Mouse (Mus musculus) left cerebral cortex, postnatal 14 days (tissue): ENCODE measurements around the gene Qdpr. TPM values are rescaled to one million over a fixed set of nuclear protein-coding genes. Genes with fewer than 3 reads are reported as not detected.

Source experiments
- DNase-seq, 2 experiments: peaks; one replicate each; pipeline ENCODE4 v3.0.0; 2021 to 2022; ENCODE audit warnings: low spot score in 2 of 2, mixed read lengths in 1 of 2
- intact Hi-C: fragments of 180-260 bp; cut with DNase I; formaldehyde crosslinking; loops from one replicate; pipeline ENCODE4 v1.15.1; 2025
- total RNA-seq, 2 experiments: library from RNA; stranded (reverse); gene quantifications; 2 replicates each; pipeline ENCODE4 v1.2.3; 2021

Qdpr gene
- total RNA-seq, 2 experiments from 2014 or later = 86.2 to 87.9 TPM

DNA sequence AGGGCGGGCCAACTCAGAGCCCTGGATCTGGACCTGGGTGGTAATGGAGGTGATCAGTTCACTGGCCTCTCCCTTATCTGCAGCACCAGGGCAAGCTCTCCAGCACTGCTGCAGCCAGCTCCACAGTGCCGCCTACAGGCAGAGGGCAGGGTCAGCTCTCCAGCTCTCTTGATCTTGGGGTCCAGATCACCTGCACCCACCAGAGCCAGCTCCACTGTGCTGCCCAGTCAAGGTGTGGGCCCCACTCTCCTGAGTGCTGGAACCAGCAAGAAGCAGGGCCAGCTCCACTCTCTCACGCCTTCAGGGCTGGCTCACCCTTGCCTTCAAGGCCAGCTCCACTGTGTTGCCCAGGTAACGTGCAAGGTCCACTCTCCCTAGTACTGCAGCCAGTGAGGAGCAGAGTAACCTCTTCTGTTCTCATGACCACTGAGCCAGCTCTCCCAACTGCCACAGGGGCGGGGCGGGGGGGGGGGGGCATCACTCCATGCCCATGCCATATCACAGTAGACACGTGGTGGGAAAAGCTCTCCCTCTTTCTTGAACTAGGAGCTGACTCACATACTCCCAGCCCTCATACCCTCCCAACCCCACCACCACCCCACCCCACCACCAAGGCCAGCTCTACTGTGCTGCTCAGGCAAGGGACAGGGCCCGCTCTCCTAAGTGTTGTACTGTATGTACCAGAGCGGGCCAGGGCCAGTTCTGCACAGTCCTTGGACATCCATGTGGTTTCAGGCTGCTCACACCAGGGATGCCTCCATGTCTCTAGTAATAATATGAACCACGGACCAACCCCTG lies 30.0 kb downstream of the Qdpr start:
- DNase-seq = no peak
- intact Hi-C loops = loop anchor here (5.0 kb wide), 2 partner anchors 1118 to 1138 kb away; no protein-coding TSS in a partner anchor

DNA sequence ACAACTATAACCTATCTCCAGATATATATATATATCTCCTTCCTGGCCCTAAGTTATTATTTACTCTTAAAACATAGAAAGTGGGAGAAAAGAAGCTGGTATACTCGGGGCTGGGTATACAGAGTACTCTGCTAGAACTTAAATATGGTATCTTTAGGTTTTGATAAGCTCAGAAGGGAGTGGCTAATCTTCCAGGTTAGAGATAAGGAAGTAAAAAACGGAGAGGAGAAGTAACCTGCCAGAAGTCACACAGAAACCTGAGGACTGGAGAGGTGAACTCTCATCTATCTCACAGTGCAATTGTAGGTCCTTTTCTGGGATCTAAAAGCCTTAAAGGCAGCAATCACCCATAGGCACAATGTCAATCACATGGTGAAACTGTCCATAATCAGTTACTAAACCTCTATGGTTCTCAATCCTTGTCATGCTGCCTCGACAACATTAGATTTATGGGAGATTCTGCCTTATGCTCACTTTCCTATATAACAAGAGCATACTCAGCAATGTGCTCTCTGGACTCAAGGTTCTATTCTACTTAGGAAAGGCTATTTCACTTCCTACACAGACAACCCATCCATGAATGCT lies 32.1 kb downstream of the Qdpr start:
- no peak for DNase-seq
- intact Hi-C loops = no loop called here

- no peak for DNase-seq
- intact Hi-C loops = no loop called here
These were observed 33.6 kb downstream of the Qdpr start for GRCm38 (mm10) chr5:45416478-45416877.

DNA sequence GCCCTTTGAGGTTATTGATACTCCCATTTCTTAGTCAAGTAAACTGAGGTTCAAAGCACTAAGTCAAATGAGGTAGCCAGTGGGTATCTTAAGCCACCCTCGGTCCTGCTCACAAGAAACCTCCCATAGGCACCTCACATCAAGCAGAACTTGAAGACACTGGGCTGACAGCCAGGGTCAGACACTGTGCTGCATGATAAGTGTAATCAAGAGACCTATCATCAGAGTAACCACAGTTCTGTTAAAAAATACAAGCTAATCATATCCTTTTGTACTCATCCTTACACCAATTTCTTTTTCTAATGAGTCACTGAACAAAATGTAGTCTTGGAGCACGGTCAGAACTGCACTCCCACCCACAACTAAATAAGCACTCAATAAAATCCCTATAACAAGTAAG lies 43.9 kb downstream of the Qdpr start:
- intact Hi-C loops = loop anchor here (10.0 kb wide), 1 partner anchor 931 kb away; no protein-coding TSS in a partner anchor
- DNase-seq = no peak

GRCm38 (mm10) chr5:45402632-45403031 lies 47.4 kb downstream of the Qdpr start:
- intact Hi-C loops = loop anchor here (5.0 to 10.0 kb wide), 3 partner anchors 928 to 1120 kb away; no protein-coding TSS in a partner anchor
- peak; percentile 64 to 88 for DNase-seq

- no peak for DNase-seq
- intact Hi-C loops = no loop called here
These were observed 65.8 kb downstream of the Qdpr start for GRCm38 (mm10) chr5:45384034-45384812.

Other genes with a start within 250 kb of the Qdpr start
- gene Clrn2, start 3.5 kb upstream of the Qdpr start, total RNA-seq = under 1 TPM; 0.74 to 0.90 TPM
- 10 to 100 TPM; 40.0 to 41.9 TPM for gene Lap3, start 43.1 kb upstream of the Qdpr start, total RNA-seq
- 10 to 100 TPM; 79.0 to 83.9 TPM for gene Med28, start 70.0 kb upstream of the Qdpr start, total RNA-seq
- gene Fam184b, start 189.4 kb upstream of the Qdpr start, total RNA-seq = 10 to 100 TPM; 13.0 to 14.3 TPM
- gene Ncapg, start 219.7 kb upstream of the Qdpr start, total RNA-seq = under 1 TPM; 0.61 to 0.77 TPM